Comparison of ENCODE assay signal across 10 mouse cellular contexts in genomic region chr11:115250405-115251090, GRCm38 (mm10). TPM values are rescaled to one million over a fixed set of nuclear protein-coding genes. Genes with fewer than 3 reads are reported as not detected.
A peak's percentile ranks its signal among the peaks of the same experiment; 100 is the strongest.
DNase-seq lines count a peak whose midpoint lies in the region; ATAC-seq and TF ChIP-seq lines count a peak whose summit lies in the region.
"Had no signal": no experiment of that assay in that cellular context is flagged by ENCODE, and none has a peak within 500 bp of the region (broad histone marks: within the 10 kb centered on the region; RNA-seq: fewer than 3 reads in every experiment).

No protein-coding gene starts in this region.

- peak overlapping the region; percentile 39 for H3K4me3 ChIP-seq in lung, embryonic 16.5 days (ENCODE audit: low read length)
- peak overlapping the region; percentile 58 for H3K4me3 ChIP-seq in forebrain, embryonic 10.5 days
- H3K4me3 ChIP-seq in limb, embryonic 11.5 days (ENCODE audit: low read depth, low read length), result peak overlapping the region; percentile 39
- H3K4me3 ChIP-seq in olfactory bulb, adult 2 months (ENCODE audit: insufficient read depth, low read depth, low read length), result peak overlapping the region; percentile 47
- H3K4me3 ChIP-seq: myocyte had no signal

- peaks cover 74% of the 10 kb centered on the region for H3K27me3 ChIP-seq in lung, embryonic 16.5 days (ENCODE audit: control insufficient read depth, insufficient read depth, low read depth, low read length)
- H3K27me3 ChIP-seq in forebrain, embryonic 10.5 days (ENCODE audit: poor library complexity, severe bottlenecking), result peaks cover 100% of the 10 kb centered on the region
- peaks cover 56% of the 10 kb centered on the region for H3K27me3 ChIP-seq in limb, embryonic 11.5 days (ENCODE audit: control insufficient read depth, insufficient read depth, low read length)

- 3% methylated on average over 33 of the region's 36 CpGs for WGBS in lung, embryonic 16.5 days
- under 1% methylated on average over 36 of the region's 36 CpGs for WGBS in forebrain, embryonic 10.5 days
- WGBS in limb, embryonic 11.5 days, result 2% methylated on average over 33 of the region's 36 CpGs
- 15% methylated on average over 36 of the region's 36 CpGs for whole genome bisulfite sequencing in olfactory bulb, adult 2 months

- TF ChIP-seq POLR2A in olfactory bulb, adult 2 months (IDR thresholded peaks at IDR 0.05; ENCODE audit: insufficient read depth, low read depth, low read length), result no peak

- ATAC-seq in lung, embryonic 16.5 days (ENCODE audit: low read depth), result no peak
- no peak for ATAC-seq in limb, embryonic 11.5 days (ENCODE audit: insufficient number of reproducible peaks, low FRiP score, low TSS enrichment, low read depth)

- no peaks in the 10 kb centered on the region for H3K36me3 ChIP-seq in lung, embryonic 16.5 days (ENCODE audit: control insufficient read depth, insufficient read depth, low read length)
- 0 out of 2 replicates have a peak, but pooled peaks cover under 1% of the 10 kb centered on the region for H3K36me3 ChIP-seq in forebrain, embryonic 10.5 days (replicated peaks)
- no peaks in the 10 kb centered on the region for H3K36me3 ChIP-seq in limb, embryonic 11.5 days (ENCODE audit: control insufficient read depth, insufficient read depth, low read length)

- peaks cover 8% of the 10 kb centered on the region for H3K4me1 ChIP-seq in lung, embryonic 16.5 days (replicated peaks; ENCODE audit: control insufficient read depth, insufficient read depth, low read length)
- peaks cover 39% of the 10 kb centered on the region for H3K4me1 ChIP-seq in forebrain, embryonic 10.5 days
- peaks cover 17% of the 10 kb centered on the region for H3K4me1 ChIP-seq in limb, embryonic 11.5 days (ENCODE audit: control insufficient read depth, insufficient read depth, low read length)
- peaks cover 26% of the 10 kb centered on the region for H3K4me1 ChIP-seq in olfactory bulb, adult 2 months (ENCODE audit: control insufficient read depth, insufficient read depth, low read length)

- no peak overlapping the region for H3K27ac ChIP-seq in lung, embryonic 16.5 days (ENCODE audit: low read length)
- peak overlapping the region; percentile 44; the same call in 1 of the 2 replicates for H3K27ac ChIP-seq in forebrain, embryonic 10.5 days
- H3K27ac ChIP-seq in limb, embryonic 11.5 days (replicated peaks; ENCODE audit: low read depth, low read length), result no peak overlapping the region
- no peak overlapping the region for H3K27ac ChIP-seq in olfactory bulb, adult 2 months (ENCODE audit: insufficient read depth, low read depth, low read length)

- H3K9me3 ChIP-seq in lung, embryonic 16.5 days (ENCODE audit: control insufficient read depth, low read length), result no peaks in the 10 kb centered on the region
- H3K9me3 ChIP-seq in forebrain, embryonic 10.5 days, result no peaks in the 10 kb centered on the region
- no peaks in the 10 kb centered on the region for H3K9me3 ChIP-seq in limb, embryonic 11.5 days (ENCODE audit: control insufficient read depth, low read length)

- 0 out of 2 replicates have a peak overlapping the region, but pooled peaks have one; percentile 37 for H3K9ac ChIP-seq in lung, embryonic 16.5 days (ENCODE audit: low read length)
- H3K9ac ChIP-seq in limb, embryonic 11.5 days (ENCODE audit: low read length), result peak overlapping the region; percentile 47

- no peak for TF ChIP-seq CTCF in olfactory bulb, adult 2 months (IDR thresholded peaks at IDR 0.05; ENCODE audit: insufficient read depth, low read depth, low read length)

- DNase-seq in lung, adult 18-20 months, result no peak
- peak; percentile 37 for DNase-seq in forebrain, embryonic 10.5 days (ENCODE audit: extremely low spot score, low spot score)
- DNase-seq in limb, embryonic 11.5 days (ENCODE audit: low spot score), result peak; percentile 50
- no peak for DNase-seq in gastrocnemius, postnatal 14 days
- no peak for DNase-seq in right cerebral cortex, postnatal 36 days (ENCODE audit: low spot score in 2 of 2)
- no peak for DNase-seq in cerebellum, postnatal 4 days (ENCODE audit: low spot score in 2 of 2)

- peak overlapping the region; percentile 59 for H3K4me2 ChIP-seq in lung, embryonic 16.5 days (ENCODE audit: low read depth, low read length)
- H3K4me2 ChIP-seq in limb, embryonic 11.5 days (ENCODE audit: low read depth, severe bottlenecking), result peak overlapping the region; percentile 85

- intact Hi-C loops in gastrocnemius, postnatal 14 days (cut with DNase I; ENCODE audit: low total_unique reads), result no loop called here

RNA-seq across cellular contexts. Expression of gene Grin2c, which starts 16.5 kb away (rescaled TPM):
- 0.06 TPM in 1 of 2 replicates, not detected in the other for polyA plus RNA-seq in lung, embryonic 16.5 days (2015; fragmentation: Nextera tagmentation; extraction: Ambion mirVana)
- polyA plus RNA-seq in forebrain, embryonic 10.5 days (2016; fragmentation: Nextera tagmentation; extraction: Ambion mirVana), result not detected in 2 replicates
- 0.04 and 0.06 TPM in 2 replicates for polyA plus RNA-seq in limb, embryonic 11.5 days (2014; fragmentation: Nextera tagmentation; extraction: Ambion mirVana)
- not detected in 2 replicates for polyA plus RNA-seq in olfactory bulb, adult 2 months (2012; ENCODE audit: insufficient read depth, insufficient read length, low replicate concordance, missing spikeins)
- not detected for total RNA-seq in gastrocnemius, postnatal 14 days (2021)
- polyA plus RNA-seq: myocyte had no signal

RNA-seq across cellular contexts. Expression of gene Fdxr, which starts 26.3 kb away (rescaled TPM):
- polyA plus RNA-seq in lung, embryonic 16.5 days (2015; fragmentation: Nextera tagmentation; extraction: Ambion mirVana), result 14.1 and 14.2 TPM in 2 replicates
- 16.3 and 17.5 TPM in 2 replicates for polyA plus RNA-seq in forebrain, embryonic 10.5 days (2016; fragmentation: Nextera tagmentation; extraction: Ambion mirVana)
- polyA plus RNA-seq in limb, embryonic 11.5 days (2014; fragmentation: Nextera tagmentation; extraction: Ambion mirVana), result 10.2 and 15.6 TPM in 2 replicates
- polyA plus RNA-seq in olfactory bulb, adult 2 months (2012; ENCODE audit: insufficient read depth, insufficient read length, low replicate concordance, missing spikeins), result not detected in 2 replicates
- 1 to 10 TPM; 5.4 to 6.0 TPM for total RNA-seq in gastrocnemius, postnatal 14 days (2021)

RNA-seq across cellular contexts. Expression of gene Fads6, which starts 46.9 kb away (rescaled TPM):
- polyA plus RNA-seq in lung, embryonic 16.5 days (2015; fragmentation: Nextera tagmentation; extraction: Ambion mirVana), result 0.30 and 0.48 TPM in 2 replicates
- polyA plus RNA-seq in forebrain, embryonic 10.5 days (2016; fragmentation: Nextera tagmentation; extraction: Ambion mirVana), result 0.45 and 0.49 TPM in 2 replicates
- 0.04 and 0.11 TPM in 2 replicates for polyA plus RNA-seq in limb, embryonic 11.5 days (2014; fragmentation: Nextera tagmentation; extraction: Ambion mirVana)
- polyA plus RNA-seq in olfactory bulb, adult 2 months (2012; ENCODE audit: insufficient read depth, insufficient read length, low replicate concordance, missing spikeins), result not detected in 2 replicates
- total RNA-seq in gastrocnemius, postnatal 14 days (2021), result 1 to 10 TPM; 1.6 to 1.7 TPM

RNA-seq across cellular contexts. Expression of gene Otop2, which starts 56.4 kb away (rescaled TPM):
- polyA plus RNA-seq in lung, embryonic 16.5 days (2015; fragmentation: Nextera tagmentation; extraction: Ambion mirVana), result 0.09 TPM in 1 of 2 replicates, not detected in the other
- 0.12 TPM in 1 of 2 replicates, not detected in the other for polyA plus RNA-seq in forebrain, embryonic 10.5 days (2016; fragmentation: Nextera tagmentation; extraction: Ambion mirVana)
- polyA plus RNA-seq in limb, embryonic 11.5 days (2014; fragmentation: Nextera tagmentation; extraction: Ambion mirVana), result not detected in 2 replicates
- polyA plus RNA-seq in olfactory bulb, adult 2 months (2012; ENCODE audit: insufficient read depth, insufficient read length, low replicate concordance, missing spikeins), result not detected in 2 replicates
- total RNA-seq in gastrocnemius, postnatal 14 days (2021), result not detected
- total RNA-seq: gastrocnemius, adult 18-20 months had no signal

Comparison
In these comparisons a context has a peak if more than half of its experiments do, and no peak if none do; other contexts are left out.
1. DNase-seq: peak in forebrain, embryonic 10.5 days (single experiment) and limb, embryonic 11.5 days (single experiment); none in lung, adult 18-20 months (0 of 2), gastrocnemius, postnatal 14 days (single experiment), right cerebral cortex, postnatal 36 days (0 of 2) and cerebellum, postnatal 4 days (0 of 2).
2. RNA of gene Fdxr, which starts 26.3 kb away (polyA plus RNA-seq): 16.3 to 17.5 TPM in forebrain, embryonic 10.5 days, 10.2 to 15.6 TPM in limb, embryonic 11.5 days and 14.1 to 14.2 TPM in lung, embryonic 16.5 days; not detected in olfactory bulb, adult 2 months; every median in the first group is over 10 times any median in the second.
3. Peak in every context shown above with its lines, with median percentiles within 50 percentile points of each other: H3K4me3 ChIP-seq.